ENCODE assay signal across 22 mouse cellular contexts in genomic region chr1:126209131-126209530, GRCm38 (mm10).
DNase-seq lines count a peak whose midpoint lies in the region; ATAC-seq lines count a peak whose summit lies in the region.
"Had no signal": no experiment of that assay in that cellular context is flagged by ENCODE, and none has a peak within 500 bp of the region (broad histone marks: within the 10 kb centered on the region; RNA-seq: fewer than 3 reads in every experiment).

No protein-coding gene starts in this region.

- no peaks in the 10 kb centered on the region for H3K4me1 ChIP-seq in hindbrain, embryonic 15.5 days (replicated peaks)
- no peaks in the 10 kb centered on the region for H3K4me1 ChIP-seq in hindbrain, embryonic 16.5 days (ENCODE audit: control insufficient read depth, insufficient read depth, low read depth, low read length)
- H3K4me1 ChIP-seq: kidney, embryonic 15.5 days; midbrain, embryonic 15.5 days had no signal

- 0 out of 2 replicates have a peak, but pooled peaks cover 3% of the 10 kb centered on the region for H3K36me3 ChIP-seq in hindbrain, embryonic 15.5 days
- no peaks in the 10 kb centered on the region for H3K36me3 ChIP-seq in hindbrain, embryonic 16.5 days (ENCODE audit: control insufficient read depth, insufficient read depth, low read length)
- H3K36me3 ChIP-seq: kidney, embryonic 15.5 days; midbrain, embryonic 15.5 days had no signal

- 59% methylated on average over 7 of the region's 7 CpGs for WGBS in hindbrain, embryonic 15.5 days
- WGBS in hindbrain, embryonic 16.5 days: 64% methylated on average over 7 of the region's 7 CpGs

- no peak overlapping the region for H3K4me3 ChIP-seq in hindbrain, embryonic 15.5 days
- no peak overlapping the region for H3K4me3 ChIP-seq in hindbrain, embryonic 16.5 days (ENCODE audit: low read length)
- H3K4me3 ChIP-seq: kidney, embryonic 15.5 days; midbrain, embryonic 15.5 days; myocyte had no signal

- no peaks in the 10 kb centered on the region for H3K9me3 ChIP-seq in hindbrain, embryonic 15.5 days
- H3K9me3 ChIP-seq in hindbrain, embryonic 16.5 days (ENCODE audit: control insufficient read depth, low read length): no peaks in the 10 kb centered on the region
- H3K9me3 ChIP-seq: kidney, embryonic 15.5 days; midbrain, embryonic 15.5 days had no signal

- 0 out of 2 replicates have a peak overlapping the region, but pooled peaks have one; percentile 15 for H3K27ac ChIP-seq in hindbrain, embryonic 15.5 days (replicated peaks)
- no peak overlapping the region for H3K27ac ChIP-seq in hindbrain, embryonic 16.5 days (ENCODE audit: low read depth, low read length)
- H3K27ac ChIP-seq: hindbrain, postnatal 0 days; kidney, embryonic 15.5 days; midbrain, embryonic 15.5 days had no signal

- peak; percentile 10 for DNase-seq in right cerebral cortex, adult 18-20 months
- no peak for DNase-seq in right cerebral cortex, postnatal 4 days
- DNase-seq in layer of hippocampus, adult 9-10 months (ENCODE audit: low spot score): peak; percentile 32
- peak; percentile 41 for DNase-seq in telencephalon, adult 2 months (ENCODE audit: low read depth, low spot score)
- no peak for DNase-seq in lung, postnatal 14 days
- no peak for DNase-seq in adrenal gland, postnatal 36 days
- DNase-seq: adrenal gland, postnatal 25 days; cerebellum, adult 8-10 months; gastrocnemius, postnatal 10 days; heart, adult 11 months; heart, postnatal 4 days; liver; retina, postnatal 1 day; thymus, postnatal 14 days had no signal

- no peaks in the 10 kb centered on the region for H3K27me3 ChIP-seq in hindbrain, embryonic 15.5 days
- no peaks in the 10 kb centered on the region for H3K27me3 ChIP-seq in hindbrain, embryonic 16.5 days (replicated peaks; ENCODE audit: control insufficient read depth, insufficient read depth, low read length)
- H3K27me3 ChIP-seq: CH12.LX; kidney, embryonic 15.5 days; midbrain, embryonic 15.5 days had no signal

- no peak for ATAC-seq in hindbrain, embryonic 15.5 days (ENCODE audit: low FRiP score, low read depth)
- ATAC-seq in hindbrain, embryonic 16.5 days: no peak
- ATAC-seq: hindbrain, postnatal 0 days; intestine, postnatal 0 days; midbrain, embryonic 15.5 days had no signal

- H3K4me2 ChIP-seq in hindbrain, embryonic 15.5 days: no peak overlapping the region
- H3K4me2 ChIP-seq in hindbrain, embryonic 16.5 days (ENCODE audit: low read length): no peak overlapping the region
- H3K4me2 ChIP-seq: kidney, embryonic 15.5 days; midbrain, embryonic 15.5 days had no signal

- H3K9ac ChIP-seq in hindbrain, embryonic 15.5 days: no peak overlapping the region
- H3K9ac ChIP-seq in hindbrain, embryonic 16.5 days (ENCODE audit: low read depth, low read length): no peak overlapping the region
- H3K9ac ChIP-seq: kidney, embryonic 15.5 days; midbrain, embryonic 15.5 days had no signal

Comparison
In these comparisons a context has a peak if more than half of its experiments do, and no peak if none do; other contexts are left out.
1. DNase-seq: peak in right cerebral cortex, adult 18-20 months (single experiment), layer of hippocampus, adult 9-10 months (single experiment) and telencephalon, adult 2 months (single experiment); none in right cerebral cortex, postnatal 4 days (single experiment), lung, postnatal 14 days (single experiment) and adrenal gland, postnatal 36 days (0 of 2).